13 mouse cellular contexts compared by ENCODE assay signal in genomic region chr11:60320426-60321037, GRCm38 (mm10). TPM values are rescaled to one million over a fixed set of nuclear protein-coding genes. Genes with fewer than 3 reads are reported as not detected.
DNase-seq lines count a peak whose midpoint lies in the region; ATAC-seq lines count a peak whose summit lies in the region.
"Had no signal": no experiment of that assay in that cellular context is flagged by ENCODE, and none has a peak within 500 bp of the region (broad histone marks: within the 10 kb centered on the region; RNA-seq: fewer than 3 reads in every experiment).

No protein-coding gene starts in this region.

- H3K27me3 ChIP-seq in midbrain, embryonic 13.5 days: no peaks in the 10 kb centered on the region
- H3K27me3 ChIP-seq in midbrain, embryonic 10.5 days (ENCODE audit: low read depth, poor library complexity, severe bottlenecking): no peaks in the 10 kb centered on the region
- H3K27me3 ChIP-seq in intestine, embryonic 16.5 days (replicated peaks; ENCODE audit: control insufficient read depth, insufficient read depth, low read length): no peaks in the 10 kb centered on the region
- H3K27me3 ChIP-seq: liver, embryonic 15.5 days had no signal

- no peak overlapping the region for H3K9ac ChIP-seq in midbrain, embryonic 13.5 days (replicated peaks)
- no peak overlapping the region for H3K9ac ChIP-seq in intestine, embryonic 16.5 days (ENCODE audit: low read depth, low read length)
- H3K9ac ChIP-seq: liver, embryonic 15.5 days had no signal

- 70% methylated on average over 8 of the region's 8 CpGs for WGBS in midbrain, embryonic 13.5 days
- 83% methylated on average over 8 of the region's 8 CpGs for WGBS in midbrain, embryonic 10.5 days
- 38% methylated on average over 8 of the region's 8 CpGs for WGBS in intestine, embryonic 16.5 days

- DNase-seq in kidney, adult 11 months: peak; percentile 43
- DNase-seq in kidney, postnatal 10 days: no peak
- no peak for DNase-seq in midbrain, embryonic 10.5 days (ENCODE audit: low spot score)
- peak; percentile 83 for DNase-seq in skeletal muscle tissue, adult 2 months (ENCODE audit: low read depth, low spot score)
- no peak for DNase-seq in left cerebral cortex, postnatal 10 days (ENCODE audit: extremely low spot score in 1 of 2, low spot score in 2 of 2)
- DNase-seq in cerebellum, adult 9-11 months: no peak
- DNase-seq: heart, postnatal 10 days; layer of hippocampus, postnatal 36 days; thymus, adult 2 months had no signal

- ATAC-seq in midbrain, embryonic 13.5 days: no peak
- peak; percentile 57 for ATAC-seq in intestine, embryonic 16.5 days

- no peak overlapping the region for H3K4me3 ChIP-seq in midbrain, embryonic 13.5 days (replicated peaks)
- no peak overlapping the region for H3K4me3 ChIP-seq in midbrain, embryonic 10.5 days
- H3K4me3 ChIP-seq in intestine, embryonic 16.5 days (ENCODE audit: low read length): no peak overlapping the region
- H3K4me3 ChIP-seq: liver, embryonic 15.5 days; myocyte had no signal

- intact Hi-C loops in left cerebral cortex, postnatal 10 days (cut with DNase I): no loop called here

- H3K4me1 ChIP-seq in midbrain, embryonic 13.5 days (replicated peaks): peaks cover 49% of the 10 kb centered on the region
- no peaks in the 10 kb centered on the region for H3K4me1 ChIP-seq in midbrain, embryonic 10.5 days
- H3K4me1 ChIP-seq in intestine, embryonic 16.5 days (ENCODE audit: control insufficient read depth, insufficient read depth, low read length): peaks cover 40% of the 10 kb centered on the region

- peak overlapping the region; percentile 72 for H3K27ac ChIP-seq in midbrain, embryonic 13.5 days
- no peak overlapping the region for H3K27ac ChIP-seq in midbrain, embryonic 10.5 days (replicated peaks)
- H3K27ac ChIP-seq in intestine, embryonic 16.5 days (ENCODE audit: low read length): peak overlapping the region; percentile 79
- H3K27ac ChIP-seq: liver, embryonic 15.5 days had no signal

- H3K9me3 ChIP-seq in midbrain, embryonic 13.5 days: no peaks in the 10 kb centered on the region
- no peaks in the 10 kb centered on the region for H3K9me3 ChIP-seq in midbrain, embryonic 10.5 days (replicated peaks)
- no peaks in the 10 kb centered on the region for H3K9me3 ChIP-seq in intestine, embryonic 16.5 days (ENCODE audit: control insufficient read depth, low read length)
- H3K9me3 ChIP-seq: liver, embryonic 15.5 days had no signal

- H3K4me2 ChIP-seq in midbrain, embryonic 13.5 days (replicated peaks): no peak overlapping the region
- H3K4me2 ChIP-seq in intestine, embryonic 16.5 days (ENCODE audit: low read depth, low read length): peak overlapping the region; percentile 24
- H3K4me2 ChIP-seq: liver, embryonic 15.5 days had no signal

- no peaks in the 10 kb centered on the region for H3K36me3 ChIP-seq in midbrain, embryonic 13.5 days
- no peaks in the 10 kb centered on the region for H3K36me3 ChIP-seq in midbrain, embryonic 10.5 days
- H3K36me3 ChIP-seq in intestine, embryonic 16.5 days (ENCODE audit: control insufficient read depth, insufficient read depth, low read length): no peaks in the 10 kb centered on the region
- H3K36me3 ChIP-seq: liver, embryonic 15.5 days had no signal

RNA-seq across cellular contexts. Expression of gene Tom1l2, which starts 32.2 kb away (rescaled TPM):
- polyA plus RNA-seq in midbrain, embryonic 13.5 days (2015; fragmentation: Nextera tagmentation; extraction: Ambion mirVana): 47.8 and 50.1 TPM in 2 replicates
- polyA plus RNA-seq in midbrain, embryonic 10.5 days (2016; fragmentation: Nextera tagmentation; extraction: Ambion mirVana): 17.6 and 26.2 TPM in 2 replicates
- polyA plus RNA-seq in intestine, embryonic 16.5 days (2015; fragmentation: Nextera tagmentation; extraction: Ambion mirVana): 29.6 and 33.8 TPM in 2 replicates
- 100 to 1,000 TPM; 132 to 133 TPM for total RNA-seq in left cerebral cortex, postnatal 10 days (2021)

RNA-seq across cellular contexts. Expression of gene Drc3, which starts 32.6 kb away (rescaled TPM):
- 4.3 and 5.1 TPM in 2 replicates for polyA plus RNA-seq in midbrain, embryonic 13.5 days (2015; fragmentation: Nextera tagmentation; extraction: Ambion mirVana)
- 1.7 and 1.8 TPM in 2 replicates for polyA plus RNA-seq in midbrain, embryonic 10.5 days (2016; fragmentation: Nextera tagmentation; extraction: Ambion mirVana)
- polyA plus RNA-seq in intestine, embryonic 16.5 days (2015; fragmentation: Nextera tagmentation; extraction: Ambion mirVana): 1.9 and 2.2 TPM in 2 replicates
- total RNA-seq in left cerebral cortex, postnatal 10 days (2021): 1 to 10 TPM; 5.2 to 7.3 TPM

Comparison
In these comparisons a context has a peak if more than half of its experiments do, and no peak if none do; other contexts are left out.
1. DNase-seq: peak in kidney, adult 11 months (single experiment) and skeletal muscle tissue, adult 2 months (single experiment); none in kidney, postnatal 10 days (single experiment), midbrain, embryonic 10.5 days (single experiment), left cerebral cortex, postnatal 10 days (0 of 2) and cerebellum, adult 9-11 months (single experiment).